Mouse (Mus musculus) testis, postnatal 14 days (tissue): ENCODE results near the gene Tfap2e.

ENCODE experiments used
- DNase-seq: peaks from one replicate; pipeline ENCODE4 v3.0.0; 2021; ENCODE audit warnings: low spot score

The Tfap2e gene

GRCm38 (mm10) chr4:126736001-126736414, at the start of gene Tfap2e:
Gene Tfap2e (minus strand): TSS chr4:126736240.
- DNase-seq, result peak; percentile 53

- no peak for DNase-seq
Measured at GRCm38 (mm10) chr4:126782996-126783395, 47.0 kb upstream of the Tfap2e start.

GRCm38 (mm10) chr4:126782512-126782911, 46.5 kb upstream of the Tfap2e start:
- no peak for DNase-seq

GRCm38 (mm10) chr4:126781871-126782270, 45.8 kb upstream of the Tfap2e start:
- DNase-seq, result no peak

GRCm38 (mm10) chr4:126779826-126780775, 44.1 kb upstream of the Tfap2e start:
- DNase-seq, result no peak

GRCm38 (mm10) chr4:126779148-126779581, 43.1 kb upstream of the Tfap2e start:
- DNase-seq, result no peak

GRCm38 (mm10) chr4:126775182-126775581, 39.1 kb upstream of the Tfap2e start:
- DNase-seq, result no peak

- no peak for DNase-seq
Measured at GRCm38 (mm10) chr4:126773871-126774270, 37.8 kb upstream of the Tfap2e start.

GRCm38 (mm10) chr4:126770831-126771230, 34.8 kb upstream of the Tfap2e start:
- DNase-seq, result no peak

- no peak for DNase-seq
Measured at GRCm38 (mm10) chr4:126769800-126770563, 33.9 kb upstream of the Tfap2e start.

- DNase-seq, result no peak
Measured at GRCm38 (mm10) chr4:126763483-126763882, 27.4 kb upstream of the Tfap2e start.

- DNase-seq, result no peak
Measured at GRCm38 (mm10) chr4:126762586-126763359, 26.7 kb upstream of the Tfap2e start.

- no peak for DNase-seq
Measured at GRCm38 (mm10) chr4:126759435-126759834, 23.4 kb upstream of the Tfap2e start.

GRCm38 (mm10) chr4:126758299-126758698, 22.3 kb upstream of the Tfap2e start:
- DNase-seq, result no peak

GRCm38 (mm10) chr4:126756766-126757165, 20.7 kb upstream of the Tfap2e start:
- DNase-seq, result no peak

- no peak for DNase-seq
Measured at GRCm38 (mm10) chr4:126754736-126755374, 18.8 kb upstream of the Tfap2e start.

- DNase-seq, result no peak
Measured at GRCm38 (mm10) chr4:126754231-126754611, 18.2 kb upstream of the Tfap2e start.

- DNase-seq, result peak; percentile 98
Measured at GRCm38 (mm10) chr4:126753268-126754230, 17.5 kb upstream of the Tfap2e start, which contains the start of the genes Ncdn and AU040320. Gene Ncdn (minus strand): TSS chr4:126753438. Gene AU040320 (plus strand): TSS chr4:126753544.

- no peak for DNase-seq
Measured at GRCm38 (mm10) chr4:126752608-126753141, 16.6 kb upstream of the Tfap2e start.
